Mouse (Mus musculus) CH12F3 (cell line): ENCODE measurements around the gene Mypop.

Experiments used
- in situ Hi-C: fragments of 300-500 bp; cut with MboI; formaldehyde crosslinking; loops from 2 replicates; pipeline ENCODE4 v1.14.3; 2020; ENCODE audit warnings: low sequenced_read_pairs

Mypop gene

DNA sequence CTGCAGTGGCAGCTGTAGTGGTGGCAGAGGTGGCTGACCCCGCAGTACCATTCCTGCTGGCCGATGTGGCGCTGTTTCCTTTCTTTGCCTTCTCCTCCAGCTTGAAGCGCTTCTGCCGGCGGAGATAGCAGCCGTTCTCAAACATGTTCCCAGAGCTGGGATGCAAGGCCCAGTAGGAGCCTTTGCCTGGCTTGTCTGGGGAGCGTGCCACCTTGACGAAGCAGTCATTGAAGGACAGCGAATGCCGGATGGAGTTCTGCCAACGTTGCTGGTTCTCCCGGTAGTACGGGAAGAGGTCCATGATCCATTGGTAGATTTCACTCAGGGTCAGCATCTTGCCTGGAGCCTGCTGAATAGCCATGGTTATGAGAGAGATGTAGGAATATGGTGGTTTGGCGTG is 23.4 kb downstream of the Mypop start:
- in situ Hi-C loops, result no loop called here

DNA sequence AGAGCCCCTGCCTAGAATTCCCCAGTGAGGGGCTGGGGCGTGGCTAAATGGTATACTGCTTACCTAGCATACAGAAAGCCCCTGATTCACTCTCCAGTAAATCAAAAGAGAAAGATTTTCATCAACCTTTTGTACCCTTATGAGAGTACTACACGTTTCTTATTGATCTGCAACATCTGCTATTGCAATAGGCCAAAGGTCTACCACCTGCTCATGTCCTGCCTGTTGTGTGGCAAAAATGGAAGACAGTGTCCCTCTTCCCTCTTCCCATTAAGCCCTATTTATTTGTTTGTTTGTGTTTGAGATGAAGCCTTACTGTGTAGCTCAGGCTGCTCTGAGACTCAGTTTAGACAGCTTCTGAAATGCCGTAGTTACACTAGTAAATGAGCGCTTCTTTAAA is 25.0 kb downstream of the Mypop start:
- in situ Hi-C loops, result no loop called here

DNA sequence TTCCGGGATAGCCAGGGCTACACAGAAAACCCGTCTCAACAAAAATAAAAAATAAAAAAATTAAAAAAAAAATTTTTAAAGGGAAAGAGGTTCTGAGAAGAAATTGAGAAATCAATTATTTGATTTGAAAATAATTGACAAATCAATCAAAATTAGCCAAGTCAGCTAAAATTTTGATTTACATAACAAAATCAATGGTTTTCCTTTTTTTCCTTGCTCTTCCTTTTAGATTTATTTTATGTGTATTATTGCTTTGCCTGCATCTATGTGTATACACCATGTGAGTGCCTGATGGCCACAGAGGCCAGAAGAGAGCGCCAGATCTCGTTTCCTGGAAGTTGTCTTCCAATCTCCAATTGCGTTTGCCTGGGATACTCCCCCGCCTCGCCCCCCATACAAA is 26.9 kb downstream of the Mypop start:
- in situ Hi-C loops, result no loop called here

- in situ Hi-C loops, result no loop called here
Measured at GRCm38 (mm10) chr7:19021048-19021447, 30.0 kb downstream of the Mypop start.

DNA sequence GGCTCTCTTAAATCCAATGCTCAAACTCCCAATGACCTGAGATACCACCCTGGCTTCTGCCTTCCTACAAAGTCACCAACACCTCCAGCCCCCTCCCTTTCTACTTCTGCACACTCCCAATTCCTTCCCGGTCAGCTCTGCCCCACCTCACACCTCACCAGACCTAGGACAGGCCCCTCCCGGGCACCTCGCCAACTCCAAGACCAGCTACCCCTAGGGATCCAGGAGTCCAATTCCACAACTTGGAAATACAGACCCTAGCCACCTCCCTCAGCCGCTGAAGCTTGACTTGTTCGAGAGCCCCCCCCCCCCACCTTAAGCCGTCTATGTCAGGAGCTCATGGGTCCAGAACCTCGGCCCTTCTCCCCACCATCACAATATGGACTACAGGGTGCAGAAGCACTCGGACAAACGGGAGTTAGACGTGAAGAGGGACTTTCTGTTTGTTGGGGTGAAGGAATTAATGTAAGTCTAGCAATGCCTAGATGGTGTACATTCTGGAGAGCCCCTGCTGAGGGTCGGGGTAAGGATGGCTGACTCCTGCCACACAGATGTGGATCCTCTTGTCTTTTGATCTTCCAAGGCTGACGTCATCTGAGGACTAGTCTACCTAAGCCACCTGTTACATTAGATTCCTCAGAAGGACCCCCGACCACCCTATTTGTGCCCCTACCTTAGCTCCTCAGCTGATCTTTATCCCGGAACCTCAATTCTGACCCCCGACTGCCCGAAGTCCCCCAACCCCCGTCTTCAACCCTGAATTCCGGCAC is 31.3 kb downstream of the Mypop start:
- in situ Hi-C loops, result no loop called here

DNA sequence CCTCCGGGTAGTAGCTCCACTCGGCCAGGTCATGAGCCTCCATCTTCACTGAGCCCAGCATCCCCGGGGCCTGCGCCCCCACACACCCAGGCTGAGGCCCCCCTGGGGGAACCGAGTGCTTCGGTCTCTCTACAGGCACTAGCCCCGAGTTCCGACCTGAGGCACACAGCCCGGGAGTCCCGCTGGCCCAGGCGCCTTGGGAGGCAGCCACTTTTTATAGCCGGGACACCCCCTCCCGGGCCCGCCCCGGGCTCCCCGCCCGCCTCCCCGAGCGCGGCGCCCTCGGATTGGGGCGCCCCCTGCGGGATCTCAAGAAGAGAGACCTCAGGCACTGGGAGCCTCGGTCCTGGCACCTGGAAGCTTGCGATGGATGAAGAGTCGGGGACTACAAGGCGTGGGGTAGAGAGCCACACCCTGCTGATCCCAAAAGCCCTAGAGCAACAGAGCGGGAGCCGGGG is 32.3 kb downstream of the Mypop start, which contains the start of gene Foxa3:
Gene Foxa3 (minus strand): TSS at position 182 of the 458 bp plus-strand sequence.
- in situ Hi-C loops, result no loop called here

DNA sequence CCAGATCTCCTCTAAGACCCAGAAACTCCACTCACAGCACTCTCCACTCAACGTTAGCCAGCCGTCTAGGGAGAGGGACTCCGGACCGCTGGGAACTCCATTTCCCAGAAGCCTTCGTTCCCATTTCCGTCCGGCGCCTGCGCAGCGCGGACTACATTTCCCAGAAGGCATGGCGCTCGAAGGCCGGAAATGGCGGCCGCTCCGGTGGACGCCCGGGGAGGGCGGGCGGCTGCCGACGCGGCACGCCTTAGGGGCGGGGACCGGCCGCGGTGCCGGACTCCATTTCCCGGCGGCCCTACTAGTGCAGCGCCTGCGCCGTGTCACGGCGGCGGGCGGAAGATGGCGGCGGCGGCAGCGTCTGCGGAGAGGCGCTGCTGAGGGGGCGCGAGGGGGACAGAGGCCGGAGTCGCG is 33.1 kb downstream of the Mypop start, which contains the start of gene Sympk:
Gene Sympk (plus strand): TSS at position 282 of the 411 bp plus-strand sequence.
- in situ Hi-C loops, result no loop called here

DNA sequence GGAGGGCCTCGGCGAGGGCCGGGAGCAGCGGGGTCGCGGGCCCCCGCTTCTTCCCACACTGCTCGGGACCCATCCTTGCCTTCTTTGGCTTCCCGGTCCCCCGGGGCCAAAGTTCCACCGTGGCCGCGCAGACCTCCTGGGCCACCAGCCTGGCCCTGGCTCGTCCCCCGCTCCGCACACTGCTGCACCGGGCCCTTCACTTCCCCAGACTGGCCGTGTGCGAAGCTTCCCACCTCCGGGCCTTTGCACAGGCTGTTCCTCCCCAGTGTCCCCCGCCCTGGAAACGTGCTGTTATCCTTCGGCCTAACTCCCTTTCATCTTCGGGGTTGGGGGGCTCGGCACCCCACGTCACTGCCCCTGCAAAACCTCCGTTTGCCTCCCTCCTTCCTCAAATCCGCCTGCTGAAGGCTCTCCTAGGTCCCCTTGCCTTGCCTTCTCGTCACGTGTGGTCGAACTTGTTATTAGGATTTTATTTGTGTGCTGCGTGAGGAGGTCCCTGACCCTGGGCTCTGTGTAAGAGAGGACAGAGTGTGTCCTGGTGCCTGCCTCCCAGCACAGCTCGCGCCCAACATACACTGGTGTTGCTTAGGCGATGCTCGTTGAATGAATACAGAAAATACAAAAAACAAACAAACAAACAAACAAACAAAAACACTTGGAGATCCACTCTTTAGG is 33.7 kb downstream of the Mypop start:
- in situ Hi-C loops, result no loop called here

DNA sequence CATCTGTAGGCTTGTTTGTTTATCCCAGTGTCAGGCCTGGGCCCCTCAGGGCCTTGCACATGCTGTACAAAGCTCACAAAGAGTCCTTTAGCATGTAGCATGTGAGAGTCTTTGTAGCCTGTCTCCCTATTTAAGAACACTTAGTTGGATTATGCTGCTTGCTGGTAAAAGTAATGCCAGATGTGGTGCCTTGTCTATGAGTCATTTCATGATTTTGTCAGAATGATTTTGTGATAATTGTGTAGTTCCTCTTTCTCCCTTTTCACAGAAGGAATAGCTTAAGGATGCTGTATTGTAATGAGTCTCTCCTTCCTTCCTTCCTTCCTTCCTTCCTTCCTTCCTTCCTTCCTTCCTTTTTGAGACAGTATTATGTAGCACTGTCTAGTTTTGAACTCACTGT is 37.0 kb downstream of the Mypop start:
- in situ Hi-C loops, result no loop called here

- in situ Hi-C loops, result no loop called here
Measured at GRCm38 (mm10) chr7:19029084-19029653, 38.1 kb downstream of the Mypop start.

- in situ Hi-C loops, result no loop called here
Measured at GRCm38 (mm10) chr7:19031641-19032040, 40.6 kb downstream of the Mypop start.

- in situ Hi-C loops, result no loop called here
Measured at GRCm38 (mm10) chr7:19044616-19045015, 53.6 kb downstream of the Mypop start.

DNA sequence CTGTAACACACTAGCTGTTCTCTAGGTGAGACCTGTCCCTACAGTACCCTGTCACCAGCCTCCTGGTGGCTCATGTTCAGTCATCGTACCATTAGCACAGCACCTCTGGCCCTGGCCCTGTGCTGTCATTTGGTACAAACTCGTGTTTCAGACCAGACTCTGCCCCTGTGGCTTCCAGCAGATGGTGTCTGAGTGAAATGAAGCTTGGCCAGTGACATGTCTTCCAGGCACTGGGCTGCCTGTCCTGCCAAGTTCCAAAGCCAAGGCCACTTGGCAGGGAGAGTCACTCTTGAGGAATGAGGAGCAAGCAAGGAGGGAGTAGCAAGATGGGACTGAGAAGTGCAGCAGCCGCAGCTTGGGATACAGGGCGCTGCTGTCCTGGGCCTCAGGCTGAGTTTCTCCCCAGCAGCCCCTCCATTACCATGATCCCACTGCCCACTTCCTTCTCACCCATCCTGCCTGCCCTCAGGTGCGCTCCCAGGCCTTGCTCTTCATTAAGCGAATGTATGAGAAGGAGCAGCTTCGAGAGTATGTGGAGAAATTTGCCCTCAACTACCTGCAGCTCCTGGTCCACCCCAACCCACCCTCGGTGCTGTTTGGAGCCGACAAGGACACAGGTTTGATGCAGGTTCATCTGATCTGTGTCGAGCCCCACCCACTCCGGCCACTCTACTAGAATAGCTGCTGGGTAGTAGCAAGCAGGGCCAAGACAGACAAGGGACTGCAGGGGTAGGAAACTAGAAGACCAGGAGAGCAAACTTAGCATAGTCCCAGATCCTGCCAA is 55.4 kb downstream of the Mypop start:
- in situ Hi-C loops, result no loop called here

DNA sequence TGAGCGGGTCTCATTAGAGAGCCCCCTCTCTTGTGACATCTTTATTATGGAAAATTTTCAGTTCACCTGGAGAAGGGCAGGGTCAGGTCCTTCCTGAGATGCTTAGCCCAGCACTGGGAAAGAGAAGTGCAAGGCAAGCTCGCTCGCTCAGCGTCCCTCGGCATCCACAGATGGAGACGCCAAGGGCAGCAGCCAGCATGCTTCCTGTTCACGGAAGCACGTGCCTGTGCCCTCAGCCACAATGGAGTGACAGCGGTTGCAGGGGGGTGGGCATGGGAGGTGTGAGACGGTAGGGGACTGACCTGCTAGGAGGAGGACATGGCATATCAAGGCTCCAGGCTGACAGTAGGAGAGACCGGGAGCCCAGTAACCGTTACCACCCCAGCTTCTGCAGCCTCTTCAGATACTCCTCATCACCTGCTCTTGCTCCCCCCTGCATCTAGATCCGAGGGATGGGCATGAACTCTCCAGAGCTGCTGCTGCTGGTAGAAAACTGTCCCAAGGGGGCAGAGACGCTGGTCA is 57.0 kb downstream of the Mypop start:
- in situ Hi-C loops, result no loop called here

GRCm38 (mm10) chr7:19049252-19049651 is 58.2 kb downstream of the Mypop start:
- in situ Hi-C loops, result no loop called here

GRCm38 (mm10) chr7:19050172-19050571 is 59.1 kb downstream of the Mypop start:
- in situ Hi-C loops, result no loop called here

GRCm38 (mm10) chr7:19051161-19051560 is 60.1 kb downstream of the Mypop start:
- in situ Hi-C loops, result no loop called here
